Mouse (Mus musculus): ENCODE measurements around the gene Vmn1r67.
A peak's percentile ranks its signal among the peaks of the same experiment; 100 is the strongest.

Gene Vmn1r67

GRCm38 (mm10) chr7:10443031-10443430 lies at the start of gene Vmn1r67:
Gene Vmn1r67 (plus strand): TSS chr7:10443331.
- no peak for DNase-seq (ENCODE audit: low read depth, low spot score)

- no peak for DNase-seq (ENCODE audit: low read depth, low spot score)
Observed at GRCm38 (mm10) chr7:10458166-10458565, 15.0 kb downstream of the Vmn1r67 start.

GRCm38 (mm10) chr7:10479813-10480212 lies 36.7 kb downstream of the Vmn1r67 start:
- no peak for DNase-seq (ENCODE audit: low read depth, low spot score)

DNA sequence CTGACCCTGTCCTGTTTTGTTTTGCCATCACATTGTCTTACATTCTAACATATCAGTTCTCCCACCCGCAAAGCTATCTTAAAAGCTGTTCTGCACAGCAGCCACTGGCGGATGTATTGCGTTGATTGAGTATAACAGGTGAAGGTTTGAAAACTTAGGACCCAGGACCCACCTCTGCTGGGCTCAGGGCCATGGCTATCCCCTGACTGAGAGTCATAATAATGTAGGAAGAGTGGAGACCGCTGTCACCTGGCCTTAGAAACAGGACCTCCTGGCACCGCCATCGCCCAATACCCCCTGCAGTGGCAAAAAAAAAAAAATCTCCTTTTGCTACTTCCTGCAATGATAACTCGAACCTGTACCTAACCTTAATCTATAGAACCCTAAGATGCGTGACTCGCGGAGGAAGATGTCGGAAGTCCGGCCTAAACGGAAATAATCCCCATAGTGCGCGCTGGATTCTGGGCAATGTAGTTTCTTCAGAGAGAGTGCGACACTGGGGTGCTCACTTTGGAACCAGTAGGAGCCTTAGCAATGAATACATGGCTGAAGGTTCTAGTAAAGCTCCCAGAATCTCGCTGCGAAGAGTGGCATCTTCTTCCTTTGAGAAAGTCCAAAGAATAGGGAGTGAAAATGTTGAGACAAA lies 37.6 kb downstream of the Vmn1r67 start:
- DNase-seq (ENCODE audit: low read depth, low spot score): no peak

- DNase-seq (ENCODE audit: low read depth, low spot score): peak; percentile 77
Observed at GRCm38 (mm10) chr7:10494786-10495521, 51.8 kb downstream of the Vmn1r67 start, which contains the start of gene Zik1. Gene Zik1 (minus strand): TSS chr7:10495394.

DNA sequence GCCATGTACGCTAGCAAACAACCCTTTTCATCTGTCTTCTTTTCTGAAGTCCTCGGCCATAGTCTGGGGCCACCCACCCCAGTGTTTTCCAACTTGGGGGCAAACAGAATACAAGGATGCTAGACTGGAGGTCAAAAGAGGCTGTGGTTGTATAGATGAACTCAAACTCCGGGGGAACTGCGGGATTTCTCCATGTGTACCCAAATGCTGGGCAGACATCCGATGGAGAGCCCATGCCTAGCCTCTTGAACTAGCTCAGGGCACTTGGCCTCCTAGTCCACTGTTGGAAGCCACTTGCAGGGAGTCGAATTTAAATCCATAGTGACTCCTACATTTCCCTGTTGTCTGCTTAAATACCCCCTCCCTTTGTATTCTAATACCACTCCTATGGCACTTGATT lies 52.4 kb downstream of the Vmn1r67 start:
- no peak for DNase-seq (ENCODE audit: low read depth, low spot score)
